Mouse (Mus musculus): Measurements from ENCODE around the gene Fgr.
"Not testable (repeated sequence)": the region's sequence is repeated elsewhere in the genome, so short reads cannot be mapped to it uniquely, and the experiment has no call there.

Gene Fgr

GRCm38 (mm10) chr4:132983664-132984512, 10.0 kb downstream of the Fgr start:
- peak; percentile 86 for DNase-seq (ENCODE audit: low read depth, low spot score)

- DNase-seq (ENCODE audit: low read depth, low spot score), result no peak
Observed at GRCm38 (mm10) chr4:132988581-132989355, 14.9 kb downstream of the Fgr start.

- DNase-seq (ENCODE audit: low read depth, low spot score), result peak; percentile 92
Observed at GRCm38 (mm10) chr4:132993553-132993952, 19.7 kb downstream of the Fgr start.

- DNase-seq (ENCODE audit: low read depth, low spot score), result peak; percentile 43
Observed at GRCm38 (mm10) chr4:132997469-132998237, 23.8 kb downstream of the Fgr start.

DNA sequence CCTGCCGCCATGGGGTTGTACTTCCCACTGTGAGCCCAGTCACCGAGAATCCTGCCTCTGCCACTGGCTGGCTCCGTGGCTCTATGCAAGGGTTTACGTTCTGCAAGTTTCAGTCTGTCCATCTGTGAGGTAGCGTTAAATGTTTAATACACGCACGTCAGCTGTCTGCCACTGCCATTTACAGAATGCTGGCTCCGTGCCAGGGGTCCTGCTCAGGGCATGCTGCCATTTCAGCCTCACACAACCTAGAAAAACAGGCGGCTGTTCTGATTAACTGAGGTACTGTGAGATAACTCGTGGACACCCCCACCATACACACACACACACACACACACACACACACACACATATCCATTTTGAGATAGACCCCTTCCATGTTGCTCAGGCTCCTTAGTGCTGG, 29.0 kb downstream of the Fgr start:
- DNase-seq (ENCODE audit: low read depth, low spot score), result no peak

GRCm38 (mm10) chr4:133003316-133004018, 29.6 kb downstream of the Fgr start:
- no peak for DNase-seq (ENCODE audit: low read depth, low spot score)

GRCm38 (mm10) chr4:133005233-133005632, 31.3 kb downstream of the Fgr start:
- DNase-seq (ENCODE audit: low read depth, low spot score), result peak; percentile 89

- DNase-seq (ENCODE audit: low read depth, low spot score), result not testable (repeated sequence)
Observed at GRCm38 (mm10) chr4:133005885-133006451, 32.1 kb downstream of the Fgr start.

DNA sequence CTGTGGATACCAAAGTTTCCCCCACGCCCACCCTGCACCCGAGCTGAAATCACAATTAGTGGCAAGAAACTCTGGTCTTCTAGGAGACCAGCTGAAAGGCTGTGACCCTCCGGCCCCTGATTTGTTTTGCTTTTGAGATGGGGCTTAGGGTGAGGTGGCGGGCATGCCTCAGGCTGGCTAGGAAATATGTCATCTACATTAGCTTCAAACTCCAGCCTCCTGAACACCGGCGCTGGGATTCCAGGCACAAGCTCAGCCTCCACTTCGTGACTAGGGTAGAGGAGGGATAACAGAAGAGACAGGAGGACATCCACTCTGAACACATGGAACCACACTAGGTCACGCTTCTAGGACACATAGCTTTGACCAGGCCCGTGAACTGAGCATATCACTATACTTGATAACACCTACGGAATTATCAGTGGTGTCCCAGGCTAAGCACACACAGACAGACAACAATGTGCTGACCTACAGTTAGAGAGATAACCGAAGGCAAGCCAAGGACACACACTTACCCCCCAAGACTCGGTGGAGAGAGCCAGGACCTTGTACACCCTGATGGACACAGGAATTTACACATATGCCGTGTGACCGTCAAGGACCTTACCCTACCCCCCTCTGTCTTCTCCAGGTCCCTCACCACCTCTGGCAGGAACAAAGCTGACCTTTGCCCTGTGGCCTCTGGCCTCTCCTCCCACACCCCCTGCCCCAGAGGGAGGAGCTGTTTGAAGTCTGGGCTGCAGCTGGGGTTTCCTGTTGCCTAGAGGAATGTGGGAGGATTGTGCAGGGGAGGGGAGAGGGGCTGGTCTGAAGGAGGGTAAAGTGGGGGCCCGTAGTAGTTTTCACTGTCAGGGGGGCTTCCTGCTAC, 33.9 kb downstream of the Fgr start:
- DNase-seq (ENCODE audit: low read depth, low spot score), result no peak

GRCm38 (mm10) chr4:133009131-133009530, 35.2 kb downstream of the Fgr start:
- DNase-seq (ENCODE audit: low read depth, low spot score), result peak; percentile 61

GRCm38 (mm10) chr4:133009676-133010075, 35.8 kb downstream of the Fgr start:
- no peak for DNase-seq (ENCODE audit: low read depth, low spot score)

DNA sequence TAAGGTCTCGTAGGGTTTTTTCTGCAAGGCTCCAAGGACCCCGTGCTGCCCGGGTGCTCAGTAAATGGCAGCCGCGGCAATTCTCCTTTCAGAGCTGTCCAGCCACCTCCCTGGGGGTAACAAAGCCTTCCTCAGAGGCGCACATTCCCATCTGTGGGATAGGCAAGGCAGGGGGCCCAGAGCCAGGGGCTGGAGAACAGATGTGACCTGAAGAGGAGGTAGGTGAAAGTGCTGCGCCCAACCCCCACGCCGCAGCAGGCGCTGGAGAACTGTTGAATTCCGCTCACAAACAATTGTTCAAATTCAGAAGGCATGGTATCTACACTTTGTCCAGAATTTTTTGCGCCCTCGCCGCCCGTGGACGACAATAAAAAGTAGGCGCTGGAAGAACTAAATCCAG, 36.7 kb downstream of the Fgr start:
- DNase-seq (ENCODE audit: low read depth, low spot score), result peak; percentile 88

GRCm38 (mm10) chr4:133011028-133011820, 37.3 kb downstream of the Fgr start, which contains the start of gene Ahdc1:
Gene Ahdc1, plus strand, starts transcription at chr4:133011260.
- DNase-seq (ENCODE audit: low read depth, low spot score), result peak; percentile 93

DNA sequence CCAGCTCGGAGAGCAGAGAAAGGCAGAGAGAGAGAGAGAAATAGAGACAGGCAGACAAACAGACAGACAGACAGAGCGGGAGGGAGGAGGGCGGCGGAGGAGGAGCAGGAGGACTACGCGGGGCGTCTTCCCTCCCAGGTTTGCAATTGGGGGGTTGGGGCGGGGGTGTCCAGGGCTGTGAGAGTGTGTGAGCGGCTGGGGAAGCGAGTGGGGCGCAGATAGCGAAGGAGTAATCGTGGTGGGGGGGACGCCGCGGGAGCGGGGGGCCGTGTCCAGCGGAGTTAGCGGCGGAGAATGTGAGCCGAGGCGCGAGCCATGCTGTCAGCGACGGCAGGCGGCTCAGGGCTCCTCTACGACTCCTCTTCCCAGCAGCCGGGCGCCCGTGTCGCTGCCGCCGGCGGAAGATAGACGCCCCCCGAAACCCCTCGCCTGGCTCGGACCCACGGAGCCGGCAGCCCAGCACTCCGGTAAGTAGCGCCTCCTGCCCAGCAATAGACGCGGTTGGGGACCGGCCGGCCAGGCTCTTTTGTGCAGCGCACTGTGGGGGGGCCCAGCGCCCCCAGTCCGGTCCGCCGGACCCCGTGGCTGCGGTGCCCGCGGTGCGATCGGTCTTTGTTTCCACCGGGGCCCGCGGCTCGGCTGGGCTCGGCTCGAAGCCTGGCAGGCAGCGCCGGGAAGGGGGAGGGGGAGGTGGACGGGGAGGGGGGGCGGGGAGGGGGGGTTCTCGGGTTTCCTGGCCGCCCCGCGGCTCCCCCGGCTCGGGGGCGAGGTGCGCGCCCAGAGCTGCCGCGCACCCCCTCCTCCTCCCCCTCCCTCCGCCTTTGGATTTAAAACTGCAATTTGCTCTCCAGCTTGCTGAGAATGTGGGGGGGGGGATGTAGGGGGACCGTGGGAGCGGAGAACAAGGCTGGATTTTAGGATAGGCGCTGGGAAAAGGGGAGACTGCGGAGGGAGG, 38.2 kb downstream of the Fgr start:
- no peak for DNase-seq (ENCODE audit: low read depth, low spot score)

GRCm38 (mm10) chr4:133012776-133013265, 38.9 kb downstream of the Fgr start:
- peak; percentile 64 for DNase-seq (ENCODE audit: low read depth, low spot score)

DNA sequence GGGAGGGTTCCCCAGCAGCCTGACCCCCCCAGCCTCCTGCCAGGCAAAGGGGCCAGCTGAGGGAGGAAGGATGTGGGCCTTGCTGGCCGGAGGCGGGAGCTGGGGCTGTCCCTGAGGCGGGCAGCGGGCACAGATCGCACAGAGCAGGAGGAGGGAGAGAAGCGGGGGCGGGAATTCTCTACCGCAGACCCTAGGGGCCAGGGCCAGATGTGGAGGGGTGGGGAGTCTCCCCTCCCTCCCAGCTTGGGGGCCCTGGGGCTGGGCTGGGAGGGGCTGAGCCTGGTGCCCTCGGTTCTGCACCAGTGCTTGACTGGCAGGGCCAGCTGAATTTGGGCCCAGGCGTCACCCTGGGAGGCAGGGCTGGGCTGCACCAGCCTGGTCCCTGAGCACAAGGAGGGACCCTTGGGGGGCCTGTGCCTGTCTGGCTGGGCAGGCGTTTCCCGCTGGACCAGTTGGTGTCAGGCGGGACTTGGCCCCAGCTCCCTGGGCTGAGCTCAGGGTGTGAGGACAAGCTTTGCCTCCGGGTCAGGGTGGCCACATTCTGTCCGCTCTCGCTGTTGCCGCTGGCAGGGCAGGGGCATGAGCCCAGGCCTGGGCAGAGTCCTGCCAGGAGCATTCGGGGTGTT, 39.5 kb downstream of the Fgr start:
- DNase-seq (ENCODE audit: low read depth, low spot score), result no peak

- DNase-seq (ENCODE audit: low read depth, low spot score), result no peak
Observed at GRCm38 (mm10) chr4:133014088-133014487, 40.2 kb downstream of the Fgr start.

Measured in ES-CJ7 (cell line).